Mouse (Mus musculus) neural tube, embryonic 11.5 days (tissue): Measurements from ENCODE around the gene Mrfap1. TPM values are rescaled to one million over a fixed set of nuclear protein-coding genes. Genes with fewer than 3 reads are reported as not detected.
A peak's percentile ranks its signal among the peaks of the same experiment; 100 is the strongest.

Source experiments
- ATAC-seq: fragments of 200-750 bp; cut with Nextera tagmentation; 2 replicates; pipeline ENCODE4 v1.8.0; 2017; ENCODE audit warnings: moderate number of reproducible peaks, mild to moderate bottlenecking, moderate TSS enrichment, moderate library complexity; ENCODE audit not compliant: insufficient read depth, low FRiP score, low TSS enrichment
- DNase-seq: peaks from one replicate; pipeline ENCODE4 v3.0.0-alpha.2; 2015; ENCODE audit warnings: low spot score
- H3K27ac ChIP-seq: fragments of 300-500 bp; sonication (generic); 2 replicates; pipeline ENCODE4 v1.5.1; 2014; ENCODE audit warnings: low read depth, mild to moderate bottlenecking, low read length
- H3K27me3 ChIP-seq: fragments of 300-500 bp; sonication (generic); 2 replicates; pipeline ENCODE4 v1.6.1; 2014; ENCODE audit warnings: mild to moderate bottlenecking, low read length, mixed read lengths; ENCODE audit not compliant: control insufficient read depth, insufficient read depth
- H3K36me3 ChIP-seq: fragments of 300-500 bp; sonication (generic); 2 replicates; pipeline ENCODE4 v1.6.1; 2014; ENCODE audit warnings: mild to moderate bottlenecking, low read length, moderate library complexity, mixed read lengths; ENCODE audit not compliant: control insufficient read depth, insufficient read depth
- H3K4me1 ChIP-seq: fragments of 300-500 bp; sonication (generic); 2 replicates; pipeline ENCODE4 v1.6.1; 2014; ENCODE audit warnings: low read length, mixed read lengths; ENCODE audit not compliant: control insufficient read depth, insufficient read depth
- H3K4me2 ChIP-seq: fragments of 300-500 bp; sonication (generic); 2 replicates; pipeline ENCODE4 v1.6.1; 2014; ENCODE audit warnings: low read depth, mild to moderate bottlenecking, moderate library complexity
- H3K4me3 ChIP-seq: fragments of 300-500 bp; sonication (generic); 2 replicates; pipeline ENCODE4 v1.5.1; 2014; ENCODE audit warnings: low read depth, low read length
- H3K9ac ChIP-seq: fragments of 300-500 bp; sonication (generic); 2 replicates; pipeline ENCODE4 v1.6.1; 2014; ENCODE audit warnings: mild to moderate bottlenecking, low read length
- H3K9me3 ChIP-seq: fragments of 300-500 bp; sonication (generic); 2 replicates; pipeline ENCODE4 v1.6.1; 2016; ENCODE audit warnings: low read length; ENCODE audit not compliant: control insufficient read depth
- WGBS: fragments of 180-500 bp; shearing (Covaris S2); extraction: QIAGEN DNeasy Blood & Tissue Kit; methylation state at CpG from one replicate; pipeline ENCODE4 v1.1.7; 2014; 5-methylcytosine and 5-hydroxymethylcytosine counted together
- polyA plus RNA-seq: library from polyadenylated mRNA; unstranded; fragments of >200 nt; fragmentation: Nextera tagmentation; extraction: Ambion mirVana; gene quantifications from 2 replicates; pipeline ENCODE4 v1.2.1, GENCODE M21; 2014

The Mrfap1 gene
- polyA plus RNA-seq, 1 experiment from 2014 or later: 570 TPM

GRCm38 (mm10) chr5:36776021-36776575, 20.5 kb downstream of the Mrfap1 start:
- H3K4me3 ChIP-seq: no peak overlapping the region
- H3K27me3 ChIP-seq: no peaks in the 10 kb centered on the region
- no peaks in the 10 kb centered on the region for H3K4me1 ChIP-seq
- no peak overlapping the region for H3K27ac ChIP-seq
- no peak overlapping the region for H3K4me2 ChIP-seq
- H3K9me3 ChIP-seq: peaks cover 3% of the 10 kb centered on the region; the same call in 1 of the 2 replicates
- WGBS: 48% methylated on average over 9 of the region's 9 CpGs
- ATAC-seq: no peak
- DNase-seq: no peak
- H3K36me3 ChIP-seq: no peaks in the 10 kb centered on the region
- H3K9ac ChIP-seq: no peak overlapping the region

DNA sequence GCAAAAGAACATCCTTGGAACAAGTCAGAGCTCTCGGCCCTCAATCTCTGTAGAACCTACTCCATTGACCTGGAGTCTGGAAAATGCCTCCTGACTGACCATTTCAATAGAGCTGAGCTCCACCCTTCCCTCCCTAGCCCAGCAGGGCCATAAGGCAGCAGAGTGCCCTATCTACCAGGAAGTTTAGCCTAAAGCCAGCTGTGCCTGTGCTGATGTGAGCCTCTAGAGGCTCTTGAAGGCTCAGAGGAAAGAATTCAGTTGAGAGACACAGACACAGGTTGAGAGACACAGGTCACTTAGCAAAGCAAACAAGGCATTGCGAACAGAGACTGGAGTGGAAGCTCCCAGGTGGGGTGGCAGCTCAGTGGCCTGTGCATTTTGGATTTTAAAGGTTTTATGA, 21.3 kb downstream of the Mrfap1 start:
- Histone ChIP-seq H3K4me3 (no peak overlapping the region), H3K9ac (no peak overlapping the region), H3K4me1 (no peaks in the 10 kb centered on the region), H3K9me3 (peaks cover 3% of the 10 kb centered on the region; the same call in 1 of the 2 replicates), H3K27me3 (no peaks in the 10 kb centered on the region), H3K36me3 (no peaks in the 10 kb centered on the region), H3K4me2 (no peak overlapping the region), H3K27ac (no peak overlapping the region)
- ATAC-seq (no peak), DNase-seq (no peak)
- 72% methylated on average over 2 of the region's 2 CpGs for WGBS

DNA sequence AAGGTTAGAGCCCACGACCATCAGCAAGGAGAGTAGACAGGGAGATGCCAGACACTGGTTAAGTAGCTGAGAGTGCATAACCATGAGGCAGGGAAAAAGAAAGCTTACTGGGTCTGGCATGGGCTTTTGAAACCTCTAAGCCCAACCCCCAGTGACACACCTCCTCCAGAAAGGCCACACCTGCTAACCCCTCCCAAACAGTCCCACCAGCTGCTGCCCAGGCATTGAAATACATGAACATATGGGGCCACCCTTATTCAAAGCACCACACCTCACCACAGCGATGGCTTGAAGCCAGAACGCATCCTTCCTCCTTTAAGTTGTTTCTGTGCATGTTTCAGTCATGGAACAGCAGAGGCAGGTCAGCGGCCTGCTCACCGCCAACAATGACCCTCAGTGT, 24.0 kb downstream of the Mrfap1 start:
- ATAC-seq (no peak), DNase-seq (no peak)
- H3K27ac ChIP-seq: no peak overlapping the region
- H3K27me3 ChIP-seq: no peaks in the 10 kb centered on the region
- H3K9ac ChIP-seq: no peak overlapping the region
- H3K4me3 ChIP-seq: no peak overlapping the region
- peaks cover under 1% of the 10 kb centered on the region; the same call in 1 of the 2 replicates for H3K4me1 ChIP-seq
- H3K36me3 ChIP-seq: no peaks in the 10 kb centered on the region
- 76% methylated on average over 5 of the region's 5 CpGs for WGBS
- H3K4me2 ChIP-seq: no peak overlapping the region
- no peaks in the 10 kb centered on the region for H3K9me3 ChIP-seq

DNA sequence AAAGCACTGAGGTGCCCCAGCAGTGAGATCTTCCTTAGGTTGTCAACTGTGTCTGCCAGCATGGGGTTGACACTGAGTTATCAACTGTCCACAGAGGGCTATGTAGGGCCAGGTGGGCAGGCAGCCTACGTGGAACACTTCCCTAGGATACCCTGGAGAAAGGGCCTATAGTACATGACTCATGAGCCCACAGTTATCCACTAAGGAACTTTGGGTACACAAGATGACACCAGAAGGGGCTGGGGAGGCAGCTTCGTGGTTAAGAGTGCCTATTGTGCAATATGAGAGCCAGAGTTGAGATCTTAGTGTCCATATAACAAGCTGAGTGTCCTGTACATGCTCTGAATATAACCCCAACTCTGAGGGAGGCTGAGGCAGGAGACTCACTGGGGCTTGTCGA, 27.0 kb downstream of the Mrfap1 start:
- Histone ChIP-seq H3K9ac (no peak overlapping the region), H3K4me1 (peaks cover 10% of the 10 kb centered on the region), H3K4me3 (no peak overlapping the region), H3K36me3 (no peaks in the 10 kb centered on the region), H3K4me2 (no peak overlapping the region), H3K9me3 (no peaks in the 10 kb centered on the region), H3K27ac (no peak overlapping the region), H3K27me3 (no peaks in the 10 kb centered on the region)
- ATAC-seq: no peak
- 69% methylated on average over 3 of the region's 3 CpGs for WGBS
- no peak for DNase-seq

DNA sequence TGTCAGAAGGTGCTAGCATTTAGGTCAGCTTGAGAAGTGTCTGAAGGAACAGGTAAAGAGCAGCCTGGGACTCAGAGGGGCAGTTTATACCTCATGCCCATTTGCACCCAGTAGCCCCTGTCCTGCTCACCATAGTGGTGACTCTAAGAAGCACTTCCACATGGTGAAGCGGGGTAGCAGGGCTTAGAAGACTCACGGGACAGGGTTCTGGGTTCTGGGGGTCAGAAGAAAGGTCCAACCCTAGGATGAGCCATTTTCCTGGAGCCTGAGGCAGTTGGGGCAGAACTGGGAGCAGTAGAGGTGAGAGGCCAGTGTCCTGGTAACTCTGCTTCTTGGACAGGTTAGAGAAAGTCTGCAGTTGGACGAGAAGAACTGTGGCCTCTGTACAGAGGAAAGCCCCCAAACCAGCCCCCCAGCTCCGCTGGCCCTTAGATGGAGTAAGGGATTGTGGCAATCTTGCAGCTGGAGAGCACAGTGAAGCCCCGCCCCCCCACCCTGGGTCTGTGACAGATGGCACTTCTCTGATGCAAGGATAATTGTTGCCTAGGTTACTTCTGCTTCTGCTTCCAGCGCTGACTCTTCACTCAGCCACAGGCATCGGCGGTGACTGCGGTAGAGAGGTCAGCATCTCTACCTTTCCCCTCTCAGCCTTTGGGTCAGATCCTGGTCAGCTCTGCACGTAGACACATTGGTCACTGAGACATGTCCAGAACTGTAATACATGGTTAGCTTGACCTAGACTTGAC, 29.4 kb downstream of the Mrfap1 start:
- Histone ChIP-seq H3K4me1 (peaks cover 10% of the 10 kb centered on the region), H3K4me3 (no peak overlapping the region), H3K4me2 (no peak overlapping the region), H3K9ac (no peak overlapping the region), H3K36me3 (no peaks in the 10 kb centered on the region), H3K27me3 (no peaks in the 10 kb centered on the region), H3K9me3 (no peaks in the 10 kb centered on the region), H3K27ac (no peak overlapping the region)
- DNase-seq (peak; percentile 54), ATAC-seq (peak; percentile 81)
- 31% methylated on average over 10 of the region's 10 CpGs for WGBS

DNA sequence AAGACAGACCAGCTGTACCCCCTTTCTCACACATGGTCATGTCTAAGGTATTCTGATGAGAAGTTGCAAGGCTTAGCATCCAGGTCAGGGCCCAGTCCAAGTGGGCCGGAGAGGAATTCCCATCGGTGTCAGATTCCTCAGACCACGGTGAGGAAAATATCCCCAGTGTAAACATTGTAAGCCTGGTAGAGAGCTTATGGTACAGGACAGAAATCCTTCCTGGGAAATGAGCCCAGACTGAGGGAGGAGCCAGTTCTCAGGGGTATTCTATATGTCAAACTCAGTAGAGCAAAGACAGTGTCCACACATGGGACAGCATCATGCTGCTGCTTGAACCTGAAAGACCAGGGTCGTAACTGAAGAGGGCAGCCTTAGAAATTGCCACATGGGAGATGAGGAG, 36.7 kb downstream of the Mrfap1 start:
- Histone ChIP-seq H3K36me3 (no peaks in the 10 kb centered on the region), H3K4me2 (no peak overlapping the region), H3K4me1 (no peaks in the 10 kb centered on the region), H3K9me3 (no peaks in the 10 kb centered on the region), H3K27me3 (no peaks in the 10 kb centered on the region), H3K27ac (no peak overlapping the region), H3K4me3 (no peak overlapping the region), H3K9ac (no peak overlapping the region)
- ATAC-seq: no peak
- DNase-seq: no peak
- 65% methylated on average over 4 of the region's 4 CpGs for WGBS

DNA sequence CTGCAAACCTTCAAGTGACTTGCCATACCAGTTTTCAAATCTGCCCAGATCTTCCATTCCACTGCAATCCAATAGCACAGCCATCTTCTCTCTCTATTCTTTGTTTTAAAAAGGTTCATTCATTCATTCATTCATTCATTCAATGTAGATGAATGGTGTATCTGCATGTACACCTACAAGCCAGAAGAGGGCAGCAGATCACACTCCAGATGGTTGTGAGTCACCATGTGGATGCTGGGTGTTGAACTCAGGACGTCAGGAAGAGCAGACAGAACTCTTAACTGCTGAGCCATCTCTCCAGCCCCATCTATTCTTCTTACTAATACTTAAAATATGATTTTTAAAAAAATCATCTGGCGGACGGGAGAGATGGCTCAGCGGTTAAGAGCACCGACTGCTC, 39.5 kb downstream of the Mrfap1 start:
- Histone ChIP-seq H3K9me3 (no peaks in the 10 kb centered on the region), H3K27ac (no peak overlapping the region), H3K4me1 (no peaks in the 10 kb centered on the region), H3K9ac (no peak overlapping the region), H3K36me3 (no peaks in the 10 kb centered on the region), H3K4me3 (no peak overlapping the region), H3K4me2 (no peak overlapping the region), H3K27me3 (no peaks in the 10 kb centered on the region)
- 68% methylated on average over 5 of the region's 5 CpGs for WGBS
- DNase-seq (no peak), ATAC-seq (no peak)

DNA sequence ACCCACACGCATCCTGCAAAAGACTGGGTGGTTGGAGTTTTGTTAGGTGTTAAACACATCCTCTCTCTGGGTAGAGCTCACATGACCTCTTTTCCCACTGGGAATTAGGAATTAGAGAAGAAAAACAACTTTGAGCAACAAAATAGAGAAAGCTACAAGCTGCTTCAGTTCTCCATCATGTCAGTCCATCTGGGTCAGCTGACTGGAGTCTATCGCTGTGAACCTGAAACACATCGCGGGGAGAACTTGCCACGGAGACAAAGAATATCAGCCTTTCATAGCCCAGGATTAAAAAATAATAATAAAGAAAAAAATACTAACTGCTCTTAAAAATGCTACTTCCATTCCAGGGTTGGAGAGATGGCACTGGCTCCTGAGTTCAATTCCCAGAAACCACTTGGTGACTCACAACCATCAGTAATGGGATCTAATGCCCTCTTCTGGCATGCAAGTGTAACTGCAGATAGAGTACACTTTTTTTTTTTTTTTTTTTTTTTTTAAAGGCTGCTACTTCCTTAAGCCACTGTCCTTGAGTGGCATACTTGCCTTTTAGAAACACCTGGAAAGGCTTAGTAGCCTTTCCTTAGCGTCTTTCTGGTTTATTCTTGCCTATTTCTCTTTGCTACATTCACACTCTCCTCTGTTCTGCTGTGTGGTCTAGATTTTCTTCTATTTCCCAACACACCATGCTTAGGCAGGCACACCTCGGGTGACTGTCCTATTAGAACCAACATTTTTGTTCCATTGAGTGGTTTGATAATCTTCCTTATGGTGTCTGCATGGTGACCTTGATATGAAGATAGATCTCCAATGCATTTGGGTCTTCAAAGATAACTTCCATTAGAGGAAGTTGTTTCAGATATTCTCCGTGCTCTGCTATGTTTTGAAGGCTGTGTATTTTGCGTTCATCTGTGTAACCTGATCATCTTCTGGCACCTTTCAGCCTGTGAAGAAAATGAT, 46.2 kb downstream of the Mrfap1 start:
- WGBS: 76% methylated on average over 9 of the region's 9 CpGs

More for the DNA sequence above, 46.2 kb downstream of the Mrfap1 start:
- H3K9ac ChIP-seq: no peak overlapping the region
- H3K4me1 ChIP-seq: peaks cover 6% of the 10 kb centered on the region; the same call in 1 of the 2 replicates
- H3K27ac ChIP-seq: no peak overlapping the region
- H3K9me3 ChIP-seq: no peaks in the 10 kb centered on the region
- ATAC-seq: no peak
- no peaks in the 10 kb centered on the region for H3K27me3 ChIP-seq
- H3K4me3 ChIP-seq: no peak overlapping the region
- no peaks in the 10 kb centered on the region for H3K36me3 ChIP-seq
- no peak overlapping the region for H3K4me2 ChIP-seq
- no peak for DNase-seq
